Mouse (Mus musculus): ENCODE measurements around the gene 1300017J02Rik. TPM values are rescaled to one million over a fixed set of nuclear protein-coding genes. Genes with fewer than 3 reads are reported as not detected.

The 1300017J02Rik gene
- polyA plus RNA-seq, 1 experiment from 2014 or later = 1.6 TPM

GRCm38 (mm10) chr9:103252906-103253305 is 52.0 kb downstream of the 1300017J02Rik start:
- Histone ChIP-seq H3K36me3 (no peaks in the 10 kb centered on the region), H3K4me1 (replicated peaks) (no peaks in the 10 kb centered on the region), H3K27ac (no peak overlapping the region), H3K9ac (replicated peaks) (no peak overlapping the region), H3K4me3 (replicated peaks) (no peak overlapping the region), H3K9me3 (no peaks in the 10 kb centered on the region), H3K27me3 (no peaks in the 10 kb centered on the region), H3K4me2 (replicated peaks) (no peak overlapping the region)
- 81% methylated on average over 5 of the region's 5 CpGs for WGBS
- ATAC-seq = no peak

GRCm38 (mm10) chr9:103248618-103249017 is 56.3 kb downstream of the 1300017J02Rik start:
- no peak overlapping the region for H3K27ac ChIP-seq
- 67% methylated on average over 4 of the region's 4 CpGs for WGBS
- H3K9me3 ChIP-seq = no peaks in the 10 kb centered on the region
- no peaks in the 10 kb centered on the region for H3K4me1 ChIP-seq (replicated peaks)
- H3K36me3 ChIP-seq = no peaks in the 10 kb centered on the region
- H3K27me3 ChIP-seq = no peaks in the 10 kb centered on the region
- ATAC-seq = no peak
- H3K9ac ChIP-seq (replicated peaks) = no peak overlapping the region
- H3K4me2 ChIP-seq (replicated peaks) = no peak overlapping the region
- no peak overlapping the region for H3K4me3 ChIP-seq (replicated peaks)

GRCm38 (mm10) chr9:103246526-103247168 is 58.2 kb downstream of the 1300017J02Rik start:
- ATAC-seq = no peak
- H3K4me3 ChIP-seq (replicated peaks) = no peak overlapping the region
- 87% methylated on average over 8 of the region's 8 CpGs for WGBS

GRCm38 (mm10) chr9:103243640-103244039 is 61.2 kb downstream of the 1300017J02Rik start:
- H3K9me3 ChIP-seq = no peaks in the 10 kb centered on the region
- WGBS = 96% methylated on average over 4 of the region's 4 CpGs
- no peaks in the 10 kb centered on the region for H3K27me3 ChIP-seq
- H3K4me2 ChIP-seq (replicated peaks) = no peak overlapping the region
- no peaks in the 10 kb centered on the region for H3K36me3 ChIP-seq
- H3K4me3 ChIP-seq (replicated peaks) = no peak overlapping the region
- no peak overlapping the region for H3K9ac ChIP-seq (replicated peaks)
- no peaks in the 10 kb centered on the region for H3K4me1 ChIP-seq (replicated peaks)
- ATAC-seq = no peak
- no peak overlapping the region for H3K27ac ChIP-seq

More at GRCm38 (mm10) chr9:103246526-103247168, 58.2 kb downstream of the 1300017J02Rik start:
- H3K9ac ChIP-seq (replicated peaks) = no peak overlapping the region
- H3K4me2 ChIP-seq (replicated peaks) = no peak overlapping the region
- no peaks in the 10 kb centered on the region for H3K4me1 ChIP-seq (replicated peaks)
- H3K27ac ChIP-seq = no peak overlapping the region
- no peaks in the 10 kb centered on the region for H3K27me3 ChIP-seq
- H3K9me3 ChIP-seq = no peaks in the 10 kb centered on the region
- H3K36me3 ChIP-seq = no peaks in the 10 kb centered on the region

GRCm38 (mm10) chr9:103241206-103241605 is 63.7 kb downstream of the 1300017J02Rik start:
- no peaks in the 10 kb centered on the region for H3K4me1 ChIP-seq (replicated peaks)
- H3K9ac ChIP-seq (replicated peaks) = no peak overlapping the region
- no peaks in the 10 kb centered on the region for H3K9me3 ChIP-seq
- no peak for ATAC-seq
- no peak overlapping the region for H3K4me2 ChIP-seq (replicated peaks)
- WGBS = 83% methylated on average over 2 of the region's 2 CpGs
- H3K27ac ChIP-seq = no peak overlapping the region
- no peak overlapping the region for H3K4me3 ChIP-seq (replicated peaks)
- H3K27me3 ChIP-seq = no peaks in the 10 kb centered on the region
- H3K36me3 ChIP-seq = no peaks in the 10 kb centered on the region

GRCm38 (mm10) chr9:103239471-103239870 is 65.4 kb downstream of the 1300017J02Rik start:
- no peaks in the 10 kb centered on the region for H3K9me3 ChIP-seq
- H3K4me1 ChIP-seq (replicated peaks) = 0 out of 2 replicates have a peak, but pooled peaks cover 3% of the 10 kb centered on the region
- no peaks in the 10 kb centered on the region for H3K27me3 ChIP-seq
- no peak for ATAC-seq
- H3K4me2 ChIP-seq (replicated peaks) = no peak overlapping the region
- no peak overlapping the region for H3K4me3 ChIP-seq (replicated peaks)
- no peaks in the 10 kb centered on the region for H3K36me3 ChIP-seq
- no peak overlapping the region for H3K27ac ChIP-seq
- 82% methylated on average over 6 of the region's 6 CpGs for WGBS
- H3K9ac ChIP-seq (replicated peaks) = no peak overlapping the region

GRCm38 (mm10) chr9:103234565-103235165 is 70.2 kb downstream of the 1300017J02Rik start:
- Histone ChIP-seq H3K27me3 (no peaks in the 10 kb centered on the region), H3K4me2 (replicated peaks) (no peak overlapping the region), H3K9ac (replicated peaks) (no peak overlapping the region), H3K4me1 (replicated peaks) (peaks cover 16% of the 10 kb centered on the region; the same call in 1 of the 2 replicates), H3K36me3 (no peaks in the 10 kb centered on the region), H3K27ac (peak overlapping the region; percentile 11; the same call in 1 of the 2 replicates), H3K9me3 (no peaks in the 10 kb centered on the region), H3K4me3 (replicated peaks) (no peak overlapping the region)
- WGBS = 66% methylated on average over 7 of the region's 7 CpGs
- no peak for ATAC-seq

GRCm38 (mm10) chr9:103234059-103234458 is 70.8 kb downstream of the 1300017J02Rik start:
- Histone ChIP-seq H3K27ac (peak overlapping the region; percentile 11; the same call in 1 of the 2 replicates), H3K36me3 (no peaks in the 10 kb centered on the region), H3K27me3 (no peaks in the 10 kb centered on the region), H3K4me3 (replicated peaks) (no peak overlapping the region), H3K4me1 (replicated peaks) (peaks cover 16% of the 10 kb centered on the region; the same call in 1 of the 2 replicates), H3K4me2 (replicated peaks) (no peak overlapping the region), H3K9ac (replicated peaks) (no peak overlapping the region), H3K9me3 (no peaks in the 10 kb centered on the region)
- ATAC-seq = no peak
- 76% methylated on average over 7 of the region's 7 CpGs for WGBS

- no peak overlapping the region for H3K9ac ChIP-seq (replicated peaks)
- ATAC-seq = no peak
- H3K9me3 ChIP-seq = no peaks in the 10 kb centered on the region
- H3K27me3 ChIP-seq = no peaks in the 10 kb centered on the region
- peaks cover 16% of the 10 kb centered on the region; the same call in 1 of the 2 replicates for H3K4me1 ChIP-seq (replicated peaks)
- H3K36me3 ChIP-seq = no peaks in the 10 kb centered on the region
- 79% methylated on average over 7 of the region's 7 CpGs for WGBS
- no peak overlapping the region for H3K4me2 ChIP-seq (replicated peaks)
- no peak overlapping the region for H3K27ac ChIP-seq
- H3K4me3 ChIP-seq (replicated peaks) = no peak overlapping the region
Observed at GRCm38 (mm10) chr9:103233006-103233395, 71.9 kb downstream of the 1300017J02Rik start.

GRCm38 (mm10) chr9:103232232-103233005 is 72.5 kb downstream of the 1300017J02Rik start:
- ATAC-seq = no peak
- Histone ChIP-seq H3K27me3 (no peaks in the 10 kb centered on the region), H3K4me3 (replicated peaks) (no peak overlapping the region), H3K27ac (no peak overlapping the region), H3K9me3 (no peaks in the 10 kb centered on the region), H3K9ac (replicated peaks) (no peak overlapping the region), H3K4me1 (replicated peaks) (peaks cover 16% of the 10 kb centered on the region; the same call in 1 of the 2 replicates), H3K36me3 (no peaks in the 10 kb centered on the region), H3K4me2 (replicated peaks) (no peak overlapping the region)
- WGBS = 86% methylated on average over 7 of the region's 7 CpGs

- H3K4me1 ChIP-seq (replicated peaks) = peaks cover 16% of the 10 kb centered on the region; the same call in 1 of the 2 replicates
- peak within 1 kb of the TSS; percentile 37 for H3K4me2 ChIP-seq (replicated peaks)
- no peaks in the 10 kb centered on the region for H3K9me3 ChIP-seq
- H3K27ac ChIP-seq = peak within 1 kb of the TSS; percentile 58; the same call in 1 of the 2 replicates
- no peaks in the 10 kb centered on the region for H3K36me3 ChIP-seq
- ATAC-seq = peak; percentile 56
- peak within 1 kb of the TSS; percentile 10; the same call in 1 of the 2 replicates for H3K9ac ChIP-seq (replicated peaks)
- WGBS = 54% methylated on average over 29 of the region's 29 CpGs
- H3K27me3 ChIP-seq = no peaks in the 10 kb centered on the region
- no peak within 1 kb of the TSS; the same call in 1 of the 2 replicates for H3K4me3 ChIP-seq (replicated peaks)
Observed at GRCm38 (mm10) chr9:103230151-103230951, 74.5 kb downstream of the 1300017J02Rik start, which contains the start of the genes Gm20425 and Trf. Gene Gm20425 (minus strand): TSS chr9:103230307. Gene Trf (minus strand): TSS chr9:103230444.
